Mouse (Mus musculus): ENCODE results near the gene Irf4. TPM values are rescaled to one million over a fixed set of nuclear protein-coding genes. Genes with fewer than 3 reads are reported as not detected.

The Irf4 gene
- polyA plus RNA-seq, 1 experiment = 6.6 TPM

DNA sequence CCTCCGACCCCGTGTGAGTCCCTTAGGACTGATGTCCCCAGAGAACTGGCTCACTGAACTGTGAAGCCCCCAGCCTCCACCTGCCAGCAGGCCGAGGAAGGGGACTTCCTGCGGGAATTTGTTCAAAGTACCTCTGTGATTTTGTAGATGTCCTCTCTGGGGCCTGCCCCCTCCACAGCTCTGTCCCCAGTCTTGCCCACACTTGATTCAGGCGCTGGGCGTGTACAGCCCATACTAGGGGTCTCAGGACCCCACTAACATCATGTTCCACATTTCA is 2.2 kb downstream of the Irf4 start:
- Histone ChIP-seq H3K27ac (ENCODE audit: control insufficient read depth, insufficient read depth, low read length) (no peak overlapping the region), H3K36me3 (ENCODE audit: control insufficient read depth, insufficient read depth, low read length) (no peaks in the 10 kb centered on the region), H3K4me3 (ENCODE audit: control insufficient read depth, insufficient read depth, low read length) (no peak overlapping the region), H3K4me1 (replicated peaks; ENCODE audit: control insufficient read depth, insufficient read depth, low read length) (peaks cover 31% of the 10 kb centered on the region), H3K27me3 (ENCODE audit: control insufficient read depth, insufficient read depth, low read length) (peaks cover 2% of the 10 kb centered on the region; the same call in 1 of the 2 replicates)
- 81% methylated on average over 6 of the region's 6 CpGs for WGBS
- no peak for DNase-seq
- TF ChIP-seq POLR2A (IDR thresholded peaks at IDR 0.05; ENCODE audit: control insufficient read depth, extremely low read depth, insufficient read depth, low read length, poor library complexity) (no peak), CTCF (IDR thresholded peaks at IDR 0.05; ENCODE audit: borderline replicate concordance, control insufficient read depth, extremely low read depth, insufficient read depth, low read length, poor library complexity) (no peak)

DNA sequence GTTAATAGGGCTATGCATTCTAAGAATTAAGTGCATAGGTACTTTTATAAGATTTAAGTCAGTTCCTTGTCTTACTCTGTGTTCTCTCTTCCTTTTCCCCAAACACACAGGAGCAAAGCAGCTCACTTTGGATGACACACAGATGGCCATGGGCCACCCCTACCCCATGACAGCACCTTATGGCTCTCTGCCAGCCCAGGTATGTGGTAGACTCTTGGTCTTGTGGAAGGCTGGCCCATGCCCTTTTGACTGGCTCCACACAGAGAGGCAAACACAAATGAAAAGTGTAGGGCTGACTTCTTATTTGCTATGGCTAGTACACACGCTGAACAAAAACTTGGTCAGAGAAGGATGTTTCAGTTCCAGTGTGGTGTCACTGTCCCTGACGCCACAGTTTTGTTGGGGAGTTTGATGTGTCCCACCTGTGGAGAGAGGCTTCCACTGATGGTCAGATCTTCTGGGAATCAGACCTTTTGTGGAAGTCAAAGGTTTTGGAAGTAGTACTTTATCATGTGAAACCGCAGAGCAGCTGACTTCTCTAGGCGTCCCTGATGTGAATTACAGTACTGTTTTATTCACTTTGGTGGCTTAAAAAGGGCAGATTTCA is 3.7 kb downstream of the Irf4 start:
- peaks cover 27% of the 10 kb centered on the region for H3K4me1 ChIP-seq (replicated peaks; ENCODE audit: control insufficient read depth, insufficient read depth, low read length)
- no peak for DNase-seq
- H3K27me3 ChIP-seq (ENCODE audit: control insufficient read depth, insufficient read depth, low read length) = peaks cover 2% of the 10 kb centered on the region; the same call in 1 of the 2 replicates

DNA sequence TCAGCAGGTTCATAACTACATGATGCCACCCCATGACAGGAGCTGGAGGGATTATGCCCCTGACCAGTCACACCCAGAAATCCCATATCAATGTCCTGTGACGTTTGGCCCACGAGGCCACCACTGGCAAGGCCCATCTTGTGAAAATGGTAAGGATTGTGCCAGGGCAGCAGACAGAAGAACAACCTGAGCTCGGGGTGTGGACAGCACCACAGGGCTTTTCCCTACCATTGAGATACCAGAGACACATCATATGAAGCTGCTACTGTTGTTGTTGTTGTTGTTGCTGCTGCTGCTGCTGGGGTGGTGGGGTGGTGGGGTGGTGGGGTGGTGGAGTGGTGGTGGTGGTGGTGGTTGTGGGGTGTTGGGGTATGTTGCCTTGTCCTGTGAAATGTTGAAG is 4.4 kb downstream of the Irf4 start:
- Histone ChIP-seq H3K36me3 (ENCODE audit: control insufficient read depth, insufficient read depth, low read length) (no peaks in the 10 kb centered on the region), H3K27me3 (ENCODE audit: control insufficient read depth, insufficient read depth, low read length) (peaks cover 2% of the 10 kb centered on the region; the same call in 1 of the 2 replicates), H3K4me1 (replicated peaks; ENCODE audit: control insufficient read depth, insufficient read depth, low read length) (peaks cover 26% of the 10 kb centered on the region), H3K4me3 (ENCODE audit: control insufficient read depth, insufficient read depth, low read length) (no peak overlapping the region), H3K27ac (ENCODE audit: control insufficient read depth, insufficient read depth, low read length) (no peak overlapping the region)
- 93% methylated on average over 3 of the region's 3 CpGs for WGBS
- no peak for TF ChIP-seq CTCF (IDR thresholded peaks at IDR 0.05; ENCODE audit: borderline replicate concordance, control insufficient read depth, extremely low read depth, insufficient read depth, low read length, poor library complexity)
- TF ChIP-seq POLR2A (IDR thresholded peaks at IDR 0.05; ENCODE audit: control insufficient read depth, extremely low read depth, insufficient read depth, low read length, poor library complexity) = no peak
- DNase-seq = no peak

More for the DNA sequence above, 3.7 kb downstream of the Irf4 start:
- no peaks in the 10 kb centered on the region for H3K36me3 ChIP-seq (ENCODE audit: control insufficient read depth, insufficient read depth, low read length)
- no peak overlapping the region for H3K4me3 ChIP-seq (ENCODE audit: control insufficient read depth, insufficient read depth, low read length)
- WGBS = 92% methylated on average over 4 of the region's 4 CpGs
- no peak overlapping the region for H3K27ac ChIP-seq (ENCODE audit: control insufficient read depth, insufficient read depth, low read length)
- TF ChIP-seq POLR2A (IDR thresholded peaks at IDR 0.05; ENCODE audit: control insufficient read depth, extremely low read depth, insufficient read depth, low read length, poor library complexity) = no peak
- no peak for TF ChIP-seq CTCF (IDR thresholded peaks at IDR 0.05; ENCODE audit: borderline replicate concordance, control insufficient read depth, extremely low read depth, insufficient read depth, low read length, poor library complexity)

DNA sequence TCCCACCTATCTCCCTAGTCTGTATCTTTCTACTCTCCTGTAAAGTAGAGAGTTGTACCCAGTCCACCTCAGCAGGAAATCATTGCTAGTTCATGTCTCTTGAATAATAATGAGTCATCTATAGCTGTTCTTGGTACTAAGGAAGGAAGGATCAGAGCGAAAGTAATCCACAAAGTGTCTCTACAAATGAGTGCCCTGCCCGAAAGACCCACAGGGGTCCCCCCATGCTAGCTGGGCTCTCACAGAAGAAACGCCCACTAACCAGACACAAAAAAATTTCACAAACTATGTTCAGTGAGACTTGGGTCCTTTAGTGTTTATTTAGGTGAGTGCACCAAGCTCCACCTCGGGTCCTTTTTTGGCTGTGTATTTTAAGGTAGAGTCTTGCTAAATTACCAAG is 5.0 kb downstream of the Irf4 start:
- H3K36me3 ChIP-seq (ENCODE audit: control insufficient read depth, insufficient read depth, low read length) = no peaks in the 10 kb centered on the region
- DNase-seq = no peak
- peaks cover 2% of the 10 kb centered on the region; the same call in 1 of the 2 replicates for H3K27me3 ChIP-seq (ENCODE audit: control insufficient read depth, insufficient read depth, low read length)
- WGBS = 80% methylated on average over 4 of the region's 4 CpGs
- no peak overlapping the region for H3K4me3 ChIP-seq (ENCODE audit: control insufficient read depth, insufficient read depth, low read length)
- peaks cover 22% of the 10 kb centered on the region for H3K4me1 ChIP-seq (replicated peaks; ENCODE audit: control insufficient read depth, insufficient read depth, low read length)
- no peak overlapping the region for H3K27ac ChIP-seq (ENCODE audit: control insufficient read depth, insufficient read depth, low read length)
- TF ChIP-seq POLR2A (IDR thresholded peaks at IDR 0.05; ENCODE audit: control insufficient read depth, extremely low read depth, insufficient read depth, low read length, poor library complexity) = no peak
- no peak for TF ChIP-seq CTCF (IDR thresholded peaks at IDR 0.05; ENCODE audit: borderline replicate concordance, control insufficient read depth, extremely low read depth, insufficient read depth, low read length, poor library complexity)

DNA sequence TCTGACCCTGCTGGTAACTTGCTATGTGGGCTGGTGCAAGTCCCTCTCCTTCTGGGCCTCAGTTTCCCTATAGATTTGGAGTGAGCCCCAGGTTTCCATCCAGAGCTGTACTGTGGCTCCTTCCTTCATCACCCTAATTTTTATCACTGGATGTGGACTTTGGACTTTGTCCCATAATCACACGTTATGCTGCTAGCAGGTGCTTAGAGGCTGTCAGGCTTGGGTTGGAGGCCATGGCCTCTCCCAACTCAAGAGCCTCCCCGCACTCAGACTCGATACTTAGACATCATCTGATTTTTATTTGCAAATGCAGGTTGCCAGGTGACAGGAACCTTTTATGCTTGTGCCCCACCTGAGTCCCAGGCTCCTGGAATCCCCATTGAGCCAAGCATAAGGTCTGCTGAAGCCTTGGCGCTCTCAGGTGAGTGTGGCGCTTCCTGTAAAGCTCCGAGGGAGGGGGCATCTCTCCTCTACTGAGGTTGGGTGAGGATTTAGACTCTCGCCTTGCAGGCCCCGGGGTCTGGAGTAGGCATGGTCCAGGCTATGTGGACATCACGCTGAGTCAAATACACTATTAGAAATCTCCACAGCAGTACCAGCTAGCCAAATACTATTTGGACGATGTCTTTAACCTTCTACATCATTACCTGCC is 5.9 kb downstream of the Irf4 start:
- Histone ChIP-seq H3K27me3 (ENCODE audit: control insufficient read depth, insufficient read depth, low read length) (0 out of 2 replicates have a peak, but pooled peaks cover 2% of the 10 kb centered on the region), H3K36me3 (ENCODE audit: control insufficient read depth, insufficient read depth, low read length) (no peaks in the 10 kb centered on the region), H3K27ac (ENCODE audit: control insufficient read depth, insufficient read depth, low read length) (no peak overlapping the region), H3K4me3 (ENCODE audit: control insufficient read depth, insufficient read depth, low read length) (no peak overlapping the region), H3K4me1 (replicated peaks; ENCODE audit: control insufficient read depth, insufficient read depth, low read length) (peaks cover 22% of the 10 kb centered on the region)
- WGBS = 97% methylated on average over 10 of the region's 10 CpGs
- no peak for TF ChIP-seq CTCF (IDR thresholded peaks at IDR 0.05; ENCODE audit: borderline replicate concordance, control insufficient read depth, extremely low read depth, insufficient read depth, low read length, poor library complexity)
- no peak for TF ChIP-seq POLR2A (IDR thresholded peaks at IDR 0.05; ENCODE audit: control insufficient read depth, extremely low read depth, insufficient read depth, low read length, poor library complexity)
- no peak for DNase-seq

DNA sequence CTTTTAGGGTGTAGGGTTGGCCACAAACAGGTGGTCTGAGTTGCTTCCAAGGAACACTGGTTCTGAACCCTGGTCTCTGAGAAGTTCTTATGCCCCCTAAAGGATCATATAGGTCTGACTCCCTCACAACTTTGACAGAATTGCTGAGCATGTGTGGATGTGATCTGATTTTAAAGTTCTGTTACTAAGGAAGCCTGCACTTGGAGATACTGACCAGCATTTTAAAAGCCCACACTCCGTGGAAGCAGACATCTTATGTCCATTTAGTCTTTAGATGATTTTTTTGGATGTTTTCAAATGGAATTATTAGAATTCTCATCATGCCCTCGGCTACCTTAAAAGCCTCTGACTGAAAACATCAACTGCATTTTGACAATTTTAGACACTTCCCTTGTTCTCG is 6.6 kb downstream of the Irf4 start:
- 0 out of 2 replicates have a peak, but pooled peaks cover 2% of the 10 kb centered on the region for H3K27me3 ChIP-seq (ENCODE audit: control insufficient read depth, insufficient read depth, low read length)
- no peak for DNase-seq
- 68% methylated on average over 3 of the region's 3 CpGs for WGBS
- peaks cover 21% of the 10 kb centered on the region for H3K4me1 ChIP-seq (replicated peaks; ENCODE audit: control insufficient read depth, insufficient read depth, low read length)
- no peak for TF ChIP-seq POLR2A (IDR thresholded peaks at IDR 0.05; ENCODE audit: control insufficient read depth, extremely low read depth, insufficient read depth, low read length, poor library complexity)
- TF ChIP-seq CTCF (IDR thresholded peaks at IDR 0.05; ENCODE audit: borderline replicate concordance, control insufficient read depth, extremely low read depth, insufficient read depth, low read length, poor library complexity) = no peak
- H3K27ac ChIP-seq (ENCODE audit: control insufficient read depth, insufficient read depth, low read length) = no peak overlapping the region
- no peaks in the 10 kb centered on the region for H3K36me3 ChIP-seq (ENCODE audit: control insufficient read depth, insufficient read depth, low read length)
- H3K4me3 ChIP-seq (ENCODE audit: control insufficient read depth, insufficient read depth, low read length) = no peak overlapping the region

All from thymus, adult 2 months (tissue).